Mouse (Mus musculus) midbrain, embryonic 13.5 days (tissue): Measurements from ENCODE around the gene Adamts13. TPM values are rescaled to one million over a fixed set of nuclear protein-coding genes. Genes with fewer than 3 reads are reported as not detected.

Source experiments
- ATAC-seq: fragments of 200-750 bp; cut with Nextera tagmentation; 2 replicates; pipeline ENCODE4 v1.8.0; 2017; ENCODE audit warnings: mild to moderate bottlenecking, moderate TSS enrichment, moderate library complexity
- H3K27ac ChIP-seq: fragments of 300-500 bp; sonication (generic); 2 replicates; pipeline ENCODE4 v1.5.1; 2015; ENCODE audit warnings: inconsistent platforms, mild to moderate bottlenecking, moderate library complexity
- H3K27me3 ChIP-seq: fragments of 300-500 bp; sonication (generic); 2 replicates; pipeline ENCODE4 v1.6.1; 2015; ENCODE audit warnings: mild to moderate bottlenecking, inconsistent platforms
- H3K36me3 ChIP-seq: fragments of 300-500 bp; sonication (generic); 2 replicates; pipeline ENCODE4 v1.6.1; 2015; ENCODE audit warnings: mild to moderate bottlenecking, inconsistent platforms
- H3K4me1 ChIP-seq: fragments of 300-500 bp; sonication (generic); replicated peaks from 2 replicates; pipeline ENCODE4 v1.6.1; 2015; ENCODE audit warnings: inconsistent platforms
- H3K4me2 ChIP-seq: fragments of 300-500 bp; sonication (generic); replicated peaks from 2 replicates; pipeline ENCODE4 v1.6.1; 2015; ENCODE audit warnings: moderate library complexity, mild to moderate bottlenecking, inconsistent platforms
- H3K4me3 ChIP-seq: fragments of 300-500 bp; sonication (generic); replicated peaks from 2 replicates; pipeline ENCODE4 v1.5.1; 2015; ENCODE audit warnings: mild to moderate bottlenecking, inconsistent platforms
- H3K9ac ChIP-seq: fragments of 300-500 bp; sonication (generic); replicated peaks from 2 replicates; pipeline ENCODE4 v1.6.1; 2015; ENCODE audit warnings: mild to moderate bottlenecking, inconsistent platforms
- H3K9me3 ChIP-seq: fragments of 300-500 bp; sonication (generic); 2 replicates; pipeline ENCODE4 v1.6.1; 2016; ENCODE audit warnings: mild to moderate bottlenecking, inconsistent platforms
- WGBS: fragments of 180-500 bp; shearing (Covaris S2); methylation state at CpG from one replicate; pipeline ENCODE4 v1.1.7; 2015; 5-methylcytosine and 5-hydroxymethylcytosine counted together
- polyA plus RNA-seq: library from polyadenylated mRNA; unstranded; fragments of >200 nt; fragmentation: Nextera tagmentation; extraction: Ambion mirVana; gene quantifications from 2 replicates; pipeline ENCODE4 v1.2.1, GENCODE M21; 2015

Adamts13 gene
- polyA plus RNA-seq, 1 experiment from 2014 or later: not detected

GRCm38 (mm10) chr2:26984179-26984578 lies 11.0 kb downstream of the Adamts13 start:
- no peak for ATAC-seq
- Histone ChIP-seq H3K9me3 (no peaks in the 10 kb centered on the region), H3K4me3 (no peak overlapping the region), H3K9ac (no peak overlapping the region), H3K4me1 (no peaks in the 10 kb centered on the region), H3K4me2 (no peak overlapping the region), H3K36me3 (no peaks in the 10 kb centered on the region), H3K27ac (no peak overlapping the region), H3K27me3 (no peaks in the 10 kb centered on the region)
- WGBS: 72% methylated on average over 2 of the region's 2 CpGs

- WGBS: 85% methylated on average over 5 of the region's 5 CpGs
- H3K4me1 ChIP-seq: no peaks in the 10 kb centered on the region
- no peak overlapping the region for H3K9ac ChIP-seq
- H3K4me3 ChIP-seq: no peak overlapping the region
- no peaks in the 10 kb centered on the region for H3K27me3 ChIP-seq
- no peak for ATAC-seq
- no peak overlapping the region for H3K27ac ChIP-seq
- H3K4me2 ChIP-seq: no peak overlapping the region
- H3K36me3 ChIP-seq: no peaks in the 10 kb centered on the region
- H3K9me3 ChIP-seq: no peaks in the 10 kb centered on the region
Observed at GRCm38 (mm10) chr2:26984640-26985039, 11.4 kb downstream of the Adamts13 start.

DNA sequence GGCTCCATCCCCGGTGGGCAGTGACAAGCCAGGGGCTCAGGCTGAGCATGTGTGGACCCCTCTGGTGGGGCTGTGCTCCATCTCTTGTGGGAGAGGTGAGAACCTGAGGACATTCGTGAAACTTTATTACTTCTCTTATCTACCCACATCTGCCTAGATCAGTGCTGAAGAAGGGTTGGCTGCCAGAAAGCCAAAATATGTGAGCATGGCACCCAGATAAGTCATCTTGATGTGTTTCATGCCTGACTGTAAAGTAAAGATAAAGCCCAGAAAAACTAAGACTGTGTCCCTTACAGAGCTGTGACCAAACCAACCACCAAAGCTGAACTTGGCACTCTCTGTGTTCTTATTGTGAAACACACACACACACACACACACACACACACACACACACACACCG lies 20.7 kb downstream of the Adamts13 start:
- Histone ChIP-seq H3K9me3 (no peaks in the 10 kb centered on the region), H3K4me3 (no peak overlapping the region), H3K27me3 (0 out of 2 replicates have a peak, but pooled peaks cover 2% of the 10 kb centered on the region), H3K4me2 (no peak overlapping the region), H3K36me3 (no peaks in the 10 kb centered on the region), H3K4me1 (no peaks in the 10 kb centered on the region), H3K9ac (no peak overlapping the region), H3K27ac (no peak overlapping the region)
- 82% methylated on average over 3 of the region's 3 CpGs for whole genome bisulfite sequencing
- no peak for ATAC-seq

DNA sequence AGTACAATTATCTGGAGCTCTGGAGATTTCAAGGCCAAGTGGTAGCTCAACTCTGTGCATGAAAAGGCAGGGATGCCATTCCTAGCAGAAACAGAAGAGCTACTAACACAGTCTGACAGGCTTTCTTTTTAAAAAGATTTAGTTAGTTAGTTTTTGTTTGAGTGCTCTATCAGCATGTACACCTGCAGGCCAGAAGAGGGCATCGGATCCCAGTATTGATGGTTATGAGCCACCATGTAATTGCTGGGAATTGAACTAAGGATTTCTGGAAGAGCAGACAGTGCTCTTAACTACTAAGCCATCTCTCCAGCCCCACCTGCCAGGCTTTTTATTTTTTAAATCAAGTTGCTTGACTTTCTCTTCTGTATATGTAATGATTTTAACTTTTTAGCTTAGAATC lies 24.3 kb downstream of the Adamts13 start:
- H3K36me3 ChIP-seq: no peaks in the 10 kb centered on the region

GRCm38 (mm10) chr2:26997993-26998392 lies 24.8 kb downstream of the Adamts13 start:
- 95% methylated on average over 7 of the region's 7 CpGs for WGBS
- Histone ChIP-seq H3K27ac (no peak overlapping the region), H3K9me3 (no peaks in the 10 kb centered on the region), H3K4me1 (no peaks in the 10 kb centered on the region), H3K9ac (no peak overlapping the region), H3K4me2 (no peak overlapping the region), H3K4me3 (no peak overlapping the region), H3K27me3 (0 out of 2 replicates have a peak, but pooled peaks cover 2% of the 10 kb centered on the region), H3K36me3 (no peaks in the 10 kb centered on the region)
- ATAC-seq: no peak

More for the DNA sequence above, 24.3 kb downstream of the Adamts13 start:
- no peak overlapping the region for H3K27ac ChIP-seq
- H3K4me1 ChIP-seq: no peaks in the 10 kb centered on the region
- H3K9ac ChIP-seq: no peak overlapping the region
- no peak overlapping the region for H3K4me2 ChIP-seq
- no peaks in the 10 kb centered on the region for H3K9me3 ChIP-seq
- ATAC-seq: no peak
- 84% methylated on average over 1 of the region's 1 CpGs for WGBS
- H3K27me3 ChIP-seq: 0 out of 2 replicates have a peak, but pooled peaks cover 2% of the 10 kb centered on the region
- H3K4me3 ChIP-seq: no peak overlapping the region

GRCm38 (mm10) chr2:27006255-27006654 lies 33.0 kb downstream of the Adamts13 start:
- Histone ChIP-seq H3K36me3 (no peaks in the 10 kb centered on the region), H3K4me2 (no peak overlapping the region), H3K27me3 (no peaks in the 10 kb centered on the region), H3K4me1 (peaks cover 16% of the 10 kb centered on the region), H3K4me3 (no peak overlapping the region), H3K9me3 (no peaks in the 10 kb centered on the region), H3K9ac (no peak overlapping the region), H3K27ac (no peak overlapping the region)
- 69% methylated on average over 4 of the region's 4 CpGs for WGBS
- ATAC-seq: no peak

DNA sequence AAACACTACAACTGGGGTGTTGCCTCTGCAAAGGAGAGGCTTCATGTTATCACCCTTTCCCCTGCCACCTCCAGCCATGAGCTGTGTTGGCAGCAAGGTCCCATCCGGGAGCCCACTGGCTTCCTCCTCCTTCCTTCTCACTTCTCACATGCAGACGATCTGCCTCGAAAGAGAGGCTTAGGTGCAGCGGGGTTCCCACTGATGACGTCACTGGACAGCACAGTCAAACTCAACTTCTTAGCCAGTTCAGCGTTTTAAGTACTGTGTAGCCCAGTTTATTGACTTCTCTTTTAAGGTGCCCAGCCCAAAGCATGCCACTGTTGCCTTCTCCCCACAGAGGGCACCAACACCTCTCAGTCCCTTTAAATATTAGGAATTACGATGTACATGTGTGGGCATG lies 34.5 kb downstream of the Adamts13 start:
- no peaks in the 10 kb centered on the region for H3K9me3 ChIP-seq
- 75% methylated on average over 7 of the region's 7 CpGs for WGBS
- H3K4me3 ChIP-seq: no peak overlapping the region
- 0 out of 2 replicates have a peak, but pooled peaks cover 3% of the 10 kb centered on the region for H3K36me3 ChIP-seq
- no peak overlapping the region for H3K4me2 ChIP-seq
- H3K9ac ChIP-seq: no peak overlapping the region
- no peak overlapping the region for H3K27ac ChIP-seq
- H3K27me3 ChIP-seq: no peaks in the 10 kb centered on the region
- ATAC-seq: no peak
- H3K4me1 ChIP-seq: peaks cover 26% of the 10 kb centered on the region

DNA sequence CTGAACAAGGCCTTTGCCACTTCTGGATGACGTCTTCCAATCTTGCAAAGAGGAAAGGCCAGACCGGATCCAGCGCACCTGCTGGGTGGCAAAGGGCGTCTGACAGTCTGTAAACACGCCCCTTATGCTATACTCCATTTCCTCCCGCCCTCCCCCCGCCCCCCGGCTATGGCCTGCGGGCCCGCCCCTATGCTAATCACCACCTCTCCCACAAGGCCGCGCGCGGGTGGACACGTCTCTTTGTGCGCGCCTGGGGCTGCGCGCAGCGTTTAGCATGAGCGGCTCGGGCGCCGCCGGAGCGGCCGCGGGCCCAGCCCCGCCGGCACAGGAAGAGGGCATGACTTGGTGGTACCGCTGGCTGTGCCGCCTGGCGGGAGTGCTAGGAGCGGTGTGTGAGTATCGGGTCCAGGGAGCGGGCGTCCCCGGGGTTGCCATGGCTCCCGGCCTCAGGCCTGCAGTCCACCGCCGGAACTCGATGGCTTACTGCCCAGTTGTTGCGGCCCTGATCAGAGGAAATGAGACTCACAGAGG lies 36.6 kb downstream of the Adamts13 start, which contains the start of gene Cacfd1:
Gene Cacfd1, plus strand, starts transcription at position 213 of the 531 bp plus-strand sequence.
- Histone ChIP-seq H3K36me3 (peaks cover 18% of the 10 kb centered on the region), H3K9ac (peak within 1 kb of the TSS; percentile 98), H3K27me3 (no peaks in the 10 kb centered on the region), H3K9me3 (no peaks in the 10 kb centered on the region), H3K4me3 (peak within 1 kb of the TSS; percentile 89), H3K4me2 (peak within 1 kb of the TSS; percentile 87), H3K27ac (peak within 1 kb of the TSS; percentile 87), H3K4me1 (peaks cover 26% of the 10 kb centered on the region)
- ATAC-seq: peak; percentile 97
- under 1% methylated on average over 42 of the region's 43 CpGs for WGBS

GRCm38 (mm10) chr2:27017802-27018201 lies 44.6 kb downstream of the Adamts13 start:
- no peak overlapping the region for H3K4me3 ChIP-seq
- H3K4me2 ChIP-seq: no peak overlapping the region
- peaks cover 71% of the 10 kb centered on the region for H3K36me3 ChIP-seq
- no peak overlapping the region for H3K27ac ChIP-seq
- no peaks in the 10 kb centered on the region for H3K9me3 ChIP-seq
- no peaks in the 10 kb centered on the region for H3K27me3 ChIP-seq
- peak; percentile 65 for ATAC-seq
- H3K9ac ChIP-seq: no peak overlapping the region
- WGBS: 54% methylated on average over 5 of the region's 5 CpGs
- no peaks in the 10 kb centered on the region for H3K4me1 ChIP-seq

- Histone ChIP-seq H3K9me3 (no peaks in the 10 kb centered on the region), H3K4me1 (no peaks in the 10 kb centered on the region), H3K9ac (no peak overlapping the region), H3K27ac (no peak overlapping the region), H3K36me3 (peaks cover 59% of the 10 kb centered on the region), H3K27me3 (no peaks in the 10 kb centered on the region), H3K4me3 (no peak overlapping the region), H3K4me2 (no peak overlapping the region)
- WGBS: 93% methylated on average over 2 of the region's 2 CpGs
- no peak for ATAC-seq
Observed at GRCm38 (mm10) chr2:27019530-27019929, 46.3 kb downstream of the Adamts13 start.

DNA sequence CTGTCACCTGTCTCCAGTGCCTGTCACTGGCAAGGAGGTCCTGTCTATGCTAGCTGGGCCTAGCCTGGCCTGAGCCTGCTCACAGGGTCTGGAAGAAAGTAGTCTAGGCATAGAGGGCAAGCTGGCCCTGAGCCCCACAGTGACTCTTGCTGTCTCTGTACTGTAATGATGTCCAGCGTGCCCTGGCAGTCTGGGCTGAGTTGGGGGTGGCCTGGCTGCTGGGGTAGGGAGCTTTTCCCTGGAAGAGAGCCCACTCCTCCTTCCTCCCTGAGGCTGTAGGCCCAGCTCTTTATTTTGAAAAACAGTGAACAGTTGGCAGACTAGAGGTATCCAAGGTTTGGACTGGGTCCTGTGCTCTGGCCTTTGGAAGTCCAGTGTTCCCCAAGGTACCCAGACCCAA lies 47.9 kb downstream of the Adamts13 start:
- Histone ChIP-seq H3K27ac (no peak overlapping the region), H3K36me3 (peaks cover 43% of the 10 kb centered on the region), H3K9me3 (no peaks in the 10 kb centered on the region), H3K4me2 (no peak overlapping the region), H3K4me1 (no peaks in the 10 kb centered on the region), H3K27me3 (no peaks in the 10 kb centered on the region), H3K9ac (no peak overlapping the region), H3K4me3 (no peak overlapping the region)
- 67% methylated on average over 1 of the region's 1 CpGs for WGBS
- no peak for ATAC-seq

GRCm38 (mm10) chr2:27022612-27023011 lies 49.4 kb downstream of the Adamts13 start:
- Histone ChIP-seq H3K9me3 (no peaks in the 10 kb centered on the region), H3K27me3 (peaks cover 3% of the 10 kb centered on the region; the same call in 1 of the 2 replicates), H3K4me2 (no peak overlapping the region), H3K9ac (no peak overlapping the region), H3K27ac (no peak overlapping the region), H3K4me1 (peaks cover 10% of the 10 kb centered on the region), H3K4me3 (no peak overlapping the region), H3K36me3 (peaks cover 28% of the 10 kb centered on the region)
- 80% methylated on average over 6 of the region's 6 CpGs for WGBS
- ATAC-seq: no peak

- peaks cover 13% of the 10 kb centered on the region for H3K36me3 ChIP-seq
- H3K4me1 ChIP-seq: peaks cover 13% of the 10 kb centered on the region
- no peak overlapping the region for H3K4me3 ChIP-seq
- peaks cover 11% of the 10 kb centered on the region; the same call in 1 of the 2 replicates for H3K27me3 ChIP-seq
- no peak overlapping the region for H3K27ac ChIP-seq
- H3K9ac ChIP-seq: 0 out of 2 replicates have a peak overlapping the region, but pooled peaks have one; percentile 0
- 86% methylated on average over 14 of the region's 14 CpGs for WGBS
- H3K9me3 ChIP-seq: no peaks in the 10 kb centered on the region
- no peak overlapping the region for H3K4me2 ChIP-seq
- ATAC-seq: no peak
Observed at GRCm38 (mm10) chr2:27024136-27024535, 50.9 kb downstream of the Adamts13 start.
